Mouse (Mus musculus) natural killer cell, adult 2 months (primary cell): ENCODE data around the gene Tlr13.
"Not testable (repeated sequence)": the region's sequence is repeated elsewhere in the genome, so short reads cannot be mapped to it uniquely, and the experiment has no call there.

Source experiments
- DNase-seq, 2 experiments: peaks; one replicate each; pipeline ENCODE4 v3.0.0; 2022; ENCODE audit warnings: low spot score in 2 of 2

Tlr13 gene

GRCm38 (mm10) chrX:106186713-106187649 is 44.0 kb downstream of the Tlr13 start, which contains the start of gene Pgk1:
TSS of gene Pgk1 (plus strand) at chrX:106187100.
- DNase-seq: peak; percentile 81 to 92

GRCm38 (mm10) chrX:106187737-106188136 is 44.7 kb downstream of the Tlr13 start:
- DNase-seq: peak in 1 of 2 experiments; percentile 7

GRCm38 (mm10) chrX:106189356-106189755 is 46.4 kb downstream of the Tlr13 start:
- peak in 1 of 2 experiments; percentile 3 for DNase-seq

- no peak for DNase-seq
Observed at GRCm38 (mm10) chrX:106190091-106190490, 47.1 kb downstream of the Tlr13 start.

- DNase-seq: not testable (repeated sequence)
Observed at GRCm38 (mm10) chrX:106194361-106194760, 51.4 kb downstream of the Tlr13 start.

GRCm38 (mm10) chrX:106197308-106197707 is 54.3 kb downstream of the Tlr13 start:
- peak; percentile 2 to 11 for DNase-seq

- DNase-seq: no peak
Observed at GRCm38 (mm10) chrX:106198904-106199303, 55.9 kb downstream of the Tlr13 start.

- DNase-seq: no peak
Observed at GRCm38 (mm10) chrX:106209100-106209499, 66.1 kb downstream of the Tlr13 start.
